Mouse (Mus musculus) right cerebral cortex, adult 18-20 months (tissue): ENCODE results near the gene Nxt1.

Experiments
- DNase-seq: peaks from one replicate; pipeline ENCODE4 v3.0.0; 2022; ENCODE audit warnings: mixed read lengths

Nxt1 gene

DNA sequence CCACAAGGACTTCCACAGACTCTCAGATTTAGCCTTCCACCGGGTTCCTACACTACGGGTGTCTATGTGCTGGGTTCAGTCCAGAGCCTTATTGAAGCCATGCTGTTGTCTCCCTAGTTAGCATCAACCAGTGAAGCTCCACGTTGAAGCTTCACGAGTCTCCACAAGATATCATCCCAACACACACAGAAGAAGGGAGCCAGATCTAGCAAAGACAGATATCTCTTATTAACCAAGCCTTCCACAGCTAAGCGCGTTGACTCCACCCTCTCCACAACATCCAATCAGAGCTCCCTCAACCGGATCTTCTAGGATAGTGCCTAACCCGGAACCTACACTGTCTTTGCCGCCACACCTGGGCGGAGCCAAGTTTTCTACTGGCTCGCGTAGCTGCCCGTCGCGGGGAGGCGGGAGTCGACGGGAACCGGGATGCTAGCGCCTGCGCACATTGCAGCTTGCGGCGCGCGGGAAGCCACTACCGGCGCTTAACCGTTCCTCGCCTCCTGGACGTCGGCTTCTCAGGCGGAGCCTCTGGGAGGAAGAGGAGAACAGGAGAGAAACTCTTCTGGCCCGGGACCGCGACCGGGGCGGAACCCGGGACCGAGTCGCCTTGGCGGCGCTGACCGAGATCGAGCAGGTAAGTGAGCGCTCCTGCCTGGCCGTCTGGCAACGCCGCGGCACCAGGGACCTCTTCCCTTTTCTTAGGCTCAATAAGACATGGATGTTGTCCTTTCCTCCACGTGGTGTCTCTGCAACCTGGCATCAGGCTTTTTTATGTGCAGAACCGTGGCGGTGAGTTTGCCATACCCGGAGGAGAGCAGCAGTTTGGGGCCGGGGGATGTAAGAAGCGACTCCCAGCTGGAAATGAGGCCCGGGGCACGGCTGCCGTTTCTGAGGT is at the start of gene Nxt1:
TSS of gene Nxt1 (plus strand) at position 403 of the 898 bp plus-strand sequence.
- peak; percentile 99 for DNase-seq

DNA sequence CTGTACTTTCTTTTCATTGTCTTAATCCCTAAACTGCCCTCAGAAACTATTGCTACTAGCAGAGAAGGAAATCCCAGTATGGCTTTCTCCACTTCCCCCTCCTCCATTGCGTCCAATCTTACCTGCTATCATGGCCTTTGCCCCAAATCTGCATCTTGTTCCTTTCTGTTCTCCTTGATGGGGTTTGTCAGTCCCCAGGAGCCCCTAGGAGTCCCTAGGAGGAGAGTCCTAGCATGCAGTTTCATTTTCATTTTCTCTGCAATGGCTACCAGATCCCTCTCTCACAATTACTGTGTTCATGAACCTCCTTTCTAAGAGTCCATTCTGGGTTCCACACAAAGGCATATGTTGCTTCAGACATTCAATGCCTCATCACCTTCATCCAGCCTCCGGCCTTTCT is 49.3 kb upstream of the Nxt1 start:
- DNase-seq, result no peak

DNA sequence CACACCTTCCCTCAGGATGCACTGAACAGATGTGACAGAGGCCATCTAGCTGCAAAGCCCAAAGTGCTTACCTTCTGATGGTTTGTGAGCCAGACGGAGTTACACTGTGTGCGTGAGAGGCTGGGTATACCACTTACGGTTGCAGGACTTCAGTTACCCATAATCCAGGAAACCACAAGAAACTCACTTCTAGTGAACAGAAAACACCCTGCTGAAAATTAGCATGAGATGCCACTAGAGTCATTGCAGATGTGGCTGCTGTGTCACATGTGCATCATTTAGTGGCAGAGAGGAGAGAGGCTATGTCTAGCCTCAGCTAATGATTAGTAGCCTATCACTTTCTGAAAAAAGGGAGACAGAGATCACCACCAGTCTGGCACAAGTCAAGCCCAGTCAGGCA is 47.9 kb upstream of the Nxt1 start:
- no peak for DNase-seq

DNA sequence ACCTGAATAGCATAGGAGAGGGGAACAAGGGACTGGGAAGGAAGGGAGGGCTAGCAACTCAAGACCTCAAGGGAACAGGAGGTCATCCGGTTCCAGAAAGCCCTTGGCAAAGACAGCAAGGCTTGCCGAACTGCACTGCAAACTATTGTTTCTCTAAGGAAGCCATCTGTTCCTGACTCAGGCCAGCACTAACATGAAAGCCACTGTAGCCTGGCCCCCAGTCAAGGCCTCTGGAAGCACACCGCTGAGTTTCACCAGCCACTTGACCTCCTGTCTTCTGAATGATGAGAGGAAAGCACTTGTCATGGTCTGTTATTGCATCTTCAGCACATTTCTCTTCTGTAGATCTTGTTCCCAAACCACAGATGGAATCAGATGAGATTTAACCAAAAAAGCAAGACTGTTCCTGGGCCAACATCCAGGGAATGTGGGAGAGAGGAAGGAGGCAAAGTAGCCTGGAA is 45.4 kb upstream of the Nxt1 start:
- DNase-seq, result peak; percentile 31

DNA sequence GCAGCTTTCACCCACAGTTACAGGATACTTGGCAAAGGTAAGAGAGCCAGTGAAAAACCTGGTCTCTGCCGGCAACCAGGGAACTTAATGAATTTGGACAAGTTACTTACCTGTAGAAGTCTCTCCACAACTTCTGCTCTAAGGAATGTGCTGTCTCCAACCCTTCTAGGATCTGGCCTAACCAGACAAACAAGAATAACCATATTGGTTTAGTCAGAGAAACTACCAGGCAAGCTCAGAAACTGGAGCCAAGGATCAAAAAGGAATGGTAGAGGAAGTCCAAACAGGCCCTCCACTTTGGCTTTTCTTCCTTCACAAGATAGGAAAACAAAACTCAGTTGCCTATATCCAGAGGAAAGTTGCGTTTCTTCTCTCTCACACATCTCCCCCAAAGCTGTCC is 41.4 kb upstream of the Nxt1 start:
- no peak for DNase-seq

DNA sequence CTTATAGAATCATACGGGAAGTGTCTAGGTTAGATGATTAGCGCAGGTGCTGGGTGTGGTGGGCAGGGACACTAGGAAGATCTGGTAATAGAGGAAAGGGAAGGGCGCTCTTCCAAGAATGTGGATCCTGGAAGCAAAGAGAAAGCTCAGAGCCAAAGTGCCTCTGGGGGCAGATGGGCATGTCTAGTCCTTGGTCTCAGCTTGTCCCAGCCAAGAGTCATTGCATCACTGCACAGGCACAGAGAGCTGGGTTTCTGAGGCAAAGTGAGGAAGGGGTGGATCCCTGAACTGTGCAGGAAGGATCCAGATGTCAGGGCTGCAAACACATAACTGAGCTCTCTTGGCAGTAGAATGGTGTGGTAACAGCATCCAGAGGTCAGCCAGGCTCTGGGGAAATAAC is 40.8 kb upstream of the Nxt1 start:
- no peak for DNase-seq

DNA sequence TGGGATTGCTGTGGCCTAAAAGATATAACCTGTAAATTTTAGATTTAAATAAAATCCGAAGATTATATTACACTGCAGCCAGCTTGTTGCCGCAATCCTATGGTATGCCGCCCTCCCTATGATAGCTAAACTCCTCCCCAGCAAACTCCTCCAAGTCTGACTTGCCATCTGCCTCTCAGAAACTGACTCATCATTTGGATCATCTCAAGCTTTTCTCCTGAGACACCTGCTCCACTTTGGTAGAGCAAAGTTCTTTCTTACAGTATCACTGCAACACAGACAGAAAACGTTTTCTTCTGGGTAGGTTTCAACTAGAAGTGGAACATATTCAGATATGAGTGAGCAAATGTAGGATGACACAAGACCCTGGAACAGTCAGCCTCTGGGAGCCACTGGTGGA is 37.9 kb upstream of the Nxt1 start:
- DNase-seq, result peak; percentile 67

DNA sequence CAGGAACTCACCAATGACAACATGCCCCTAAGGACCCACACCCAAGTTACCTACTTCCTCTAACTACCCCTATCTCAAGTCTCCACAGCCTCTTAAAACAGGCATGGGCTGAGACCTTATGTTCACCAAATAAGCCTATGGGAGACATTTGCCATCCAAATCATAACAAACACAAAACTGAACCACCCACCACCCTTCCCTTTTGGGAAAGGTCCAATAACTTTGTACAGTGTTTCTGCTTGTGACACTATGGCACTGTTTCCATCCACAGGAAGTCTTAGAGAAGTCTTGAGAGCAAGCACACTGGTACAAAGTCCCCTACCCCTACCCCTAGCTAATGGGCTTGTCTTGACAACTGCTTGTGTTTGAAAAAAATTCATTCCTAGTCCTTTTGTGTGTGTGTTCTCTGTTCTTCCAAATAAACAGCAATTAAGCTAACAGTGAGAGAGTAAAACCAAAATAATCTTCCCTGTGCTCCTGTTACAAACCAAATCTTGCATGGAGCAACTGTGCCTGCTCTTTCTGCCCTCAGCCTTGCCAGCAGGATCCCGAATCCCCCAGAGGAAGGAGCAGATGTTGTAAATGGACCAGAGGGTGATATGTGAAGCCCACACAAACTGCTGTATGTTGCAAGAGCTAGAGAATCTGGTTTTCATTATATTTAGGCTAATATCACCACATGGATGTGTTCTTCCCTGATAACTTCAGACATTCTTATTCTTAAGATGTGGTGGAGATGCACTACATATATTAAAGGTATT is 29.6 kb upstream of the Nxt1 start:
- no peak for DNase-seq

DNA sequence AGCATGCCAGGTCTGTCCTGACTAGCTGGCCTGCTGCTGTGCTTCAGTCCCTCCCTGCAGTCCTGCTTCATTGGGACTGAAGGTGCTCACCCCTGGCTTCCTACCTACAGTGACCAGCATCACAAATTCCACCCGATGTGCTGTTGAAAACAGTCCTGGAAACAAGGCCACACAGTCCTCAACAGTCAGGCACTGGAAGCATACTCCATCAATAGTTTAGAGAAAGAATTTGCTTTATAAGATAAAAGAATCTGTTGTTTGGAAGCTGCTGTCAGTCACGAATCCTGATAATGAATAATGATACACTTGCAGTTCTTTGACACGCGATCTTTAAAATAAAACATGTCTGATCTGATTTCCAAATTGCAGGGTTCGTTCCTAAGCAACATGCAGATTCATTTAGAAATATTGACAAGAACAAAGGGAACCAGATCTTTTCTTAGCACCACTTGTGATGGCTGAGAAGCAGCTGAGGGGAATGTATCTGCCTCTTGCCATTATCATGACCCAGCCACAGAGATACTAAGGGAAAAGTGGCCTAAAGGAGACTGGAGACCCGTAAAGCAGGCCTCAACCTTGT is 27.9 kb upstream of the Nxt1 start:
- no peak for DNase-seq

DNA sequence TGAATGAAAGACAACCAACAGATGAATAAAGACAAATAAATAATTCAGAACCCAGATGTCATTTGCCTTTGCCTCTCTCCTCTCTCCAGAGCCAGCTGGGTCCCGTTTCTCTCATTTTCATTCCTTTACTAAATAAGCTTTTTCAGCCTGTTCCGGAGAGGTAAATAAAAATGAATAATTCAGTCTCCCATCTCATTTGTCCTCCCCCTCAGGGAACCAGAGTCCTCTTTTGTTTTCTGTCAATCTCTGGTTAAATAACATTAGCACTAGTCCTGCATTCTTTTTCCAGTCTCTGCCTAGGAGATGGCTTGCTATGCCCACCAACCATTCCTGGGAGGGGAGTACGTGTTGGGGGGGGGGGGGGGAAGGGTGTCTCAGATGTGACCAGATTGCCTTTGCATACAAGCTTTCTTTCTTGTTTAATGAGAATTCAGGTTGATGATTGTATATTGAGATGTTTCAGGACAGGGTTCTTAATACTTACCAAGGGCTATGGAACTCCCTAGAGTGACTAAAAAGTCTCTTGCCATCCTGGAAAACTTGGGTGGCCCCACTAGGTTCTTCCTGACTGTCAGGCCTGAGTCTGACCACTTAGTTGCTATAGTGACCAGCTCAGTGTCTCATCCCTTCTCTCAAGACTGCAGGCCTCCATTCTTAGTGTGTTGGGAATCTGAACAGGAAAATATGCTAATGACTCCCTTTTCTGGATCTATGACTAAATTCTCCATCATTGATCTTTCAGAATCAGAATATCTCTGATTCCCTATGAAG is 21.6 kb upstream of the Nxt1 start:
- DNase-seq, result no peak

DNA sequence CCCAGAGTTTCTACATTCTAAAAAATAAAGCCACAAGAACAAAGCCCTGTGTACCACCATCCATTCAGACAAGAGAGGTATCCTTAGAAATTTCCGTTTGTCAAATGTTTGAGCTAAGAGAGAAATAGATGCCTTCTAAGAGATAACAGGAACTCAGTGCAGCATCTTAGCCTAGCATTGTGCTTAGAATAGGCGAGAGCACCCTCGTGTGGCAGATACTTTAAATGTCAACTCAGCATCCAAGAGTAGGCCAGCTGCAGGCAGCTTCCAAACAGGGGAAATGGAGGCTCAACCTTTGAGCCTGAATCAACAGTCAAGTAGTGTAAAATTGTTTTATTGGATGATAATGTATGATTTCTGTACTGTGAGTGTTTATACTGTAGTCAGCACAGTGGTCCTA is 17.4 kb upstream of the Nxt1 start:
- DNase-seq, result peak; percentile 79

DNA sequence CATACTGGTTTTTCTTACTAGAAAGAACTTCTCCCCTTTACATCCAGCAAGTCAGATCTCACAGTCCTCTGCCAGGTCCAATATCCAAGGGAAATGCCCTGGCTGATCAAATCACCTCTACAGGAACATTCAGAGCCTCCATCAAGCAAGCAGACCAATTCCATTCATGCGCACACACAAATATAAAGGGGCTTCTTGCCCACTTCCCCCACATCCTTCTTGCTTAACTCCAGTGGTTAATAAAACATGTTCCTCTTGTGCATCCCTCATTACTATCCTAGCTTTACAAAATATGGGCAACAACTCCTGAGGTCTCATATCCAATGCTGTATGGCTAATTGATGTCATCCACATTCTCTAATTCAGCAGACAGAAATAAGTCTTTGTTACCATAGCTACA is 8.9 kb upstream of the Nxt1 start:
- DNase-seq, result no peak

DNA sequence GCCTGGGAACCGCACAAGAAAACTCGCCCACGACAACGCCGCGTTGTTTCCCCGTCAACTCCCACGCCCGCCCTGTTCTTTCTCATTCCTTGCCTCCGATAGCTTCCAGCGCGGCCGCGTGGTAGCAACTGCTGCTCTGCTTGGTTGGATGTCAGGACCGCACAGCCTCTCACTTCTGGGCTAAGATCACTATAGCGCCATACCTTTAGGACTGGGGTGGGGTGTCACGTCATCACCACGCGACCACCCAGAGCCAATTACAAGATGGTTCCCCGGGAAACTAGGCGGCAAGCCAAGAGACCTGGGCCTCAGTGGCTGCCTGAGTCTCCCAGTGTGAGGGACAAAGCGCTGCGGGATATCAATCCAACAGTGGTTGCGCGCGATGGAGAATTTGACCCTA is 5.4 kb downstream of the Nxt1 start:
- DNase-seq, result peak; percentile 83

DNA sequence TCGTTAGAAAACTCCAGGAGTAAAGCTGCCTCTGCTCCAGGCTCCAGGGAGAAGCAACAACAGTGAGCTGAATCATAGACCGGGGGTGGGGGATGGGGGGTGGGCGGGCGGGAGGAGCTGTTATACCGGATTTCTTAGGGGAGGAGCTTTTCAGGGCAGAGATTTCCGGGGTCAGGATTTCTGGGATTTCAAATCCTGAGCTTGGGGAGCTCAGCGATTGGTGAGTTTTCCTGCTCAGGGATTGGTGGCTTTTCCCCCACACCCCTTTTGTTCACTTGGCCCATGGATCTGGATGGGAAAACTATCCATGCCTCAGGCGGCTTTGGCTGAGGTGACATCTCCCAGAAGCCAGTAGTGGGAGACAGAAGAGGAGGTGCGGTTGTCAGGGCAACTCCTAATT is 6.9 kb downstream of the Nxt1 start:
- DNase-seq, result peak; percentile 74

DNA sequence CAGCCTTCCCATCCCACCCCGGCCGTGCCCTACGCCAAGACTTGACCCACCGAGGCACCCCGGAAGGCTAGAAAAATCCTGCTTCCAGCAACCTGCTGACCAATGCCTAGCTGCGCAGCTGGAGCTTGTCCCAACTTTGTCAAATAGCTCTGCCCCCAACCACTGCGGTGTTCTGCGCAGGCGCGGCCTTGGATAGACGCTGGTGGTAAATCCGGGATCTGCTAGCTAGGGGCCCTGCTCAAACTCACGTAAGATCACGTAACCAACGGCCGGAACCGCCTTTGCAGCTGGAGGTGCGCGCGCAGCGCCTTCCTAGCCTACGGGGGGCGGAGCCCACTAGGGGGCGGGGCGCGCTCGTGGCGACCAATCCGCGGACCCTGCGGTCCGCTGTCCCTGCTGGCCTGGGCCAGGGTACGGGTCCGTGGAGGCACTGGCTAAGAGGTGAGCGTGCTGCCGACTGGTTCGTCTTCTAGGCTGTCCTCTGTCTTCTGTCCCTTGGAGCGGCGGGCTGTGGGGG is 8.4 kb downstream of the Nxt1 start, which contains the start of gene Gzf1:
TSS of gene Gzf1 (plus strand) at position 249 of the 517 bp plus-strand sequence.
- DNase-seq, result peak; percentile 99

DNA sequence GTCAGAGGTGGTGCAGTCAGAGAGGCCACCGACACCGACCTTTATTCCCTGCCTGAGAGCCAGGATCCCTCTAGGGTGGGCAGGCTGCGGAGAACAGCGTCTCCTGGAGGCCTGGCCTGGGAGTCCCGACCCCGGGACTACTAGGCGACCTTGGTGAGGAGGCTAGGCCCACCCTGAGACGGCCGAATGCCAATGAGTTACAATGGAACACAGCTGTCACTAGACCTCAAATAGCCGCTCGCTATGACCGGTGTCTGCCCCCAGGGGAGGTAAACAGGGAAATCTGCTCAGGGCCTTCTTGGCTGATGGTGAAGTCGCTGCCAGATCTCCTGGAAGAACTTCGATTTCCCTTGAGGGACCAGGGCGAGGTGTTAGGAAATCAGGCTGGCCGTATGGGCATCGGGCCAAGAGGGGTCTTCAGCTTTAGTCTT is 9.1 kb downstream of the Nxt1 start:
- DNase-seq, result peak; percentile 29

DNA sequence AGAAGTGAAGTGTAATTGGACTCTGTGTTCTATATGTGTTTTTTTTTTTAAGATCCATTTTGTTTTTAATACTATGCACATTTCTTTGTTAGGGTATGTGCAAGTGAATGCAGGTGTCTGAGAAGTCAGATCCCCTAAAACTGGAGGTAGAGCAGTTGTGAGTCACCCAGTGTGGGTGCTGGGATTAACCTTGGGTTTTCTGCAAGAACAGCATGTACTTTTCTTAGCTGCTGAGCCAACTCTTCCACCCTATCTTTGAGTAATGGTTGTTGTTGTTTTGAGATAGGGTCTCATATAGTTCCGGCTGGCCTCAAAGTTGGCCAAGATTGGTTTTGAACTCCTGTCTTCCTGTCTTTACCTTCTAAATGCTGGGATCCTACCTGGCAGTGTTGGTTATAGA is 10.6 kb downstream of the Nxt1 start:
- no peak for DNase-seq

DNA sequence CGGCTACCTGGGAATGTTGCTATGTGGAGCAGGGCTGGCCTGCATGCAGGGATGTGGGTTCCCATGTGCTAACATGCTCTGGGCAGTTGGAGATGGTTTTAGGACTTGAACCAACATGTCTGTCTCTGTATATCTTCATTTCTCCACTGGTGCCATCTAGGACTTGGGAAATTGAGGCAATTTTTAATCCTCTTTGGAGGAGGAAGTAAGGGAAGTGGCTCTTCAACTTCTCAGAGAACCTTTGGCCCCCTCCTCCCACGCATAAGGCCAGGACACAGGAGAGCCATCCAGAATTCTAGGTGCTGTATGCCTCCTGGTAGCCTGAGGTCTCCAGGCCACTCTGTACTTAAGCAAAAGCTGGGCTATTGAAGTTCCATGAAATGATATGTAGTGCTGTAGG is 12.6 kb downstream of the Nxt1 start:
- DNase-seq, result no peak

DNA sequence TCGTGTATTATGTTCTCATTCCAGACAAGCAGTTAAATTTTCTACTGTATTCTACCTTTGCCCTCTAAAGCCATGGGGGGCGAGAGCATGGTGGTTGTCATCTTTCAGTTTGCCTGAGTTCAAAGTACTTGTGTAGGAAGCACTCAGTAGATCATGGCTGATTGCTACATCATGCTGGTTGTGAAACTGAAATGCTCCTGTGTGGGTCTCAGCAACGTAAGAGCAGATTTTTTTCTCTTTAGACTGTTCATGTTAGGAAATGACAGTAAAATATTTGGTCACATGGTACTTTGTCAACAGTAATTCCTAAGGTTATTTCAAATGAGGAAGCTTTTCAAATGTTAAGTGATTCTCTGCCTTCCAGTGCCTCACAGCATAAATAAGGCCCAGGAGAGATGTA is 13.3 kb downstream of the Nxt1 start:
- no peak for DNase-seq

DNA sequence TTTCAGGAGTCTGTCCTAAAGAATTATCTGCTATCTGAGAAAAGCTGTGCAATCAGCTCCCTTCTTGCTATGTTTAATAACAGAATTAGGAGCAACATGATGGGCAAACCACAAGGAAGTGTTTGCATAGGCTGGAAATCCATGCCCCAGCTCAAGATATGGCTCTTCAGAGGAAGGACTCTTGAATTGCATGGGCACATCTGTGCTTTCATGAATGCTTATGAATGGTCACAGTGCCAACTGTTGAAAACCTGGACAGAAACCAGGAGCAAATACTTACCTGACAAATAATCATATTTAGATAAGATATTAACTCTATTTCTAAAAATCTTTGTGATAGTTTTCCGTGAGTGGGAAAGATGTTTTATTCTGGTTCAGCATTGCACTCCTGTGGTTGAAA is 14.5 kb downstream of the Nxt1 start:
- DNase-seq, result no peak

DNA sequence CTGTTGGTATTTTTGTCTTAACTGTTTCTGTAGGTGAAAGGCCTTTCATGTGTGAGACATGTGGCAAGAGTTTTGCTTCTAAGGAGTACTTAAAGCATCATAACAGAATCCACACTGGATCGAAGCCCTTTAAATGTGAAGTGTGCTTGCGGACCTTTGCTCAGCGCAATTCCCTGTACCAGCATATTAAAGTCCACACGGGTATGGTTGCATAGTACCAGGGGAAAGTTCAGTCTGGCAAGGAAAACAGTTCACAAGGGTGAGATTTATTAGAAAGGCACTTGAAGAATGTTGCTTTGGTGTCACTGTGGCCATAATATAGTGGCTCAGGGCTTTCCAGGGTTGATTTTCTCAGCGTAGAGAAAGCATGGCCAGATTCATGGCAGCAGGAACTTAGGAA is 15.6 kb downstream of the Nxt1 start:
- no peak for DNase-seq

DNA sequence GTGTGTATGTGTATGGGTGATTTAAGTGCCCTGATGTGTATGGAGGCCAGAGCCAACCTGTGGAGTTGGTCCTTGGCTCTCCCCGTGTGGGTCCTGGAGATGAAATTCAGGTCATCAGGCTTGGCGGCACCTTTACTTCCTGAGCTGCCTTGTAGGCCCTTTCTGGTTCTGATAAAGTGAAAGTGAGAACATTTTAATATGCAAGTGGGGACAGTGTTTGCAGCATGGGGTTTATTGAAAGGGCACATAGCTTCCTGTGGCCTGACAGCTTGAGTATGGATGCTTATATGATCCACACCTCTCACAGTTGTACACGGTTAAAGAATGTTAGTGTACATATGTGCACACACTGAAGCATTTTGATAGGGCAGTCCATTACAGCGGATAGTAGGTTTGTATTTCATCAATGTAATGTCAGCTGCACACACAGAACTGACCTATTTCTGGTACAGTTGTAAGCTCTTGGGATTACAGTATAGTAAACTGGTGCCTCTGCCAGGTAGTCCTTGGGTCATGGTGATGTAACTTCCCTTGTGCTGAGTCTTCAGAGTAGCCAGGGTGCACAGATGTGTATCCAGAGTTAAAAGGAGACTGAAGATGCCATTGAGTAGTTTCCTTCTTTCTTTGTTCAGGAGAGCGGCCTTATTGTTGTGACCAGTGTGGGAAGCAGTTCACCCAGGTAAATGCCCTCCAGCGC is 17.2 kb downstream of the Nxt1 start:
- no peak for DNase-seq
